Mouse (Mus musculus) embryonic facial prominence, embryonic 14.5 days (tissue): Measurements from ENCODE around the gene Lzic. TPM values are rescaled to one million over a fixed set of nuclear protein-coding genes. Genes with fewer than 3 reads are reported as not detected.

Source experiments
- ATAC-seq: fragments of 200-750 bp; cut with Nextera tagmentation; 2 replicates; pipeline ENCODE4 v1.8.0; 2017; ENCODE audit warnings: low read depth, moderate number of reproducible peaks, moderate TSS enrichment
- DNase-seq: peaks from one replicate; pipeline ENCODE4 v3.0.0-alpha.2; 2015; ENCODE audit warnings: low spot score
- H3K27ac ChIP-seq: fragments of 300-500 bp; sonication (generic); replicated peaks from 2 replicates; pipeline ENCODE4 v1.5.1; 2014; ENCODE audit warnings: low read depth, mild to moderate bottlenecking, low read length, moderate library complexity
- H3K27me3 ChIP-seq: fragments of 300-500 bp; sonication (generic); replicated peaks from 2 replicates; pipeline ENCODE4 v1.6.1; 2014; ENCODE audit warnings: low read length; ENCODE audit not compliant: control insufficient read depth, insufficient read depth
- H3K36me3 ChIP-seq: fragments of 300-500 bp; sonication (generic); 2 replicates; pipeline ENCODE4 v1.6.1; 2014; ENCODE audit warnings: low read length, mixed read lengths; ENCODE audit not compliant: control insufficient read depth, insufficient read depth
- H3K4me1 ChIP-seq: fragments of 300-500 bp; sonication (generic); 2 replicates; pipeline ENCODE4 v1.6.1; 2014; ENCODE audit warnings: antibody characterized with exemption, low read length; ENCODE audit not compliant: control insufficient read depth, insufficient read depth
- H3K4me2 ChIP-seq: fragments of 300-500 bp; sonication (generic); 2 replicates; pipeline ENCODE4 v1.6.1; 2014; ENCODE audit warnings: low read depth, mild to moderate bottlenecking, low read length, moderate library complexity, mixed read lengths
- H3K4me3 ChIP-seq: fragments of 300-500 bp; sonication (generic); 2 replicates; pipeline ENCODE4 v1.5.1; 2014; ENCODE audit warnings: low read depth, mild to moderate bottlenecking, low read length
- H3K9ac ChIP-seq: fragments of 300-500 bp; sonication (generic); 2 replicates; pipeline ENCODE4 v1.6.1; 2014; ENCODE audit warnings: low read depth, mild to moderate bottlenecking, low read length, moderate library complexity, mixed read lengths
- H3K9me3 ChIP-seq: fragments of 300-500 bp; sonication (generic); 2 replicates; pipeline ENCODE4 v1.6.1; 2016; ENCODE audit warnings: low read length; ENCODE audit not compliant: control insufficient read depth
- WGBS: fragments of 180-500 bp; shearing (Covaris S2); extraction: QIAGEN DNeasy Blood & Tissue Kit; methylation state at CpG from one replicate; pipeline ENCODE4 v1.1.7; 2014; 5-methylcytosine and 5-hydroxymethylcytosine counted together
- polyA plus RNA-seq: library from polyadenylated mRNA; unstranded; fragments of >200 nt; fragmentation: Nextera tagmentation; extraction: Ambion mirVana; gene quantifications from 2 replicates; pipeline ENCODE4 v1.2.1, GENCODE M21; 2014

Gene Lzic
- polyA plus RNA-seq, 1 experiment from 2014 or later = 48.1 TPM

DNA sequence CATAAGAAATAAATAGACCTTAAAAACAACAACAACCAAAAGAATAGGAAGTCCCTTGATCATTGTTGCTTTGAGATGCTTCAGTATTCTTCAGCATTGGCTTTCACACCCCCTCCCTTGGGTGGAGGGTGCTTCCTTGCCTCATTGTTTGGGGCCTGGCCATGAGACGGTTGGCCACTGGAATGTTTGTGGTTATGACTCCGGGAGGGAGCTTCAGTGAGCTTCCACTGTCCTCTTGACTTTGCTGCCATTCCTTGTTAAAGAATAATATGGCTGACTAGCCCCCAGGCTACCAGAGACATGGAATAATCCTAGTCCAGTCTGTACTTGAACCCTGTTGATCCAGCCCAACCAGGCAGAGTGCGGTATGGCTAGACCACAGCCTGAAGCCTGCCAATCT is 21.9 kb downstream of the Lzic start:
- no peaks in the 10 kb centered on the region for H3K27me3 ChIP-seq
- no peak overlapping the region for H3K27ac ChIP-seq
- H3K4me1 ChIP-seq = peaks cover 6% of the 10 kb centered on the region; the same call in 1 of the 2 replicates
- no peak for ATAC-seq
- 78% methylated on average over 3 of the region's 3 CpGs for WGBS
- H3K9ac ChIP-seq = no peak overlapping the region
- H3K4me3 ChIP-seq = no peak overlapping the region
- H3K9me3 ChIP-seq = no peaks in the 10 kb centered on the region
- no peak for DNase-seq
- H3K4me2 ChIP-seq = no peak overlapping the region
- peaks cover 7% of the 10 kb centered on the region; the same call in 1 of the 2 replicates for H3K36me3 ChIP-seq

DNA sequence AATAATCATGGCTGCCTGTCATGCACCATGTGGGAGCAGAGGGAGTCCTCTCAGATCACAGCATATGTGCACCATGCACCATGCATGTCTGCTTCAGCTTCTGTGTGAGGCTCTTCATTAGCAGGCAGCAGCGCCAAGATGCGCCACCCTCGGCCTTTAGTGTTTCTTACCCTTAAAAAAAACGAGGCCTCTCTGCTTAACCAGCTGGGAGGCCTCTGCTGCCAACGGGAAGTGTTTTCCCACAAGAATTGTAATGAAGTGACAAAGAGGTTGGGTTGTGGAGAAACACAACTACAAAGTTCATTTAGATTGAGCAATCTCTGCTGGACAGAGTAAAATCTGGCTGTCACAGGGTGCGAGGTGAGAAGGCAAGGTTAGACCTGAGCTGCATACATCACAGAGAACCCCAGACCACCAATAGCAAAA is 26.2 kb downstream of the Lzic start:
- Histone ChIP-seq H3K9me3 (no peaks in the 10 kb centered on the region), H3K9ac (no peak overlapping the region), H3K36me3 (no peaks in the 10 kb centered on the region), H3K4me2 (no peak overlapping the region), H3K27ac (no peak overlapping the region), H3K4me1 (no peaks in the 10 kb centered on the region), H3K27me3 (no peaks in the 10 kb centered on the region), H3K4me3 (no peak overlapping the region)
- DNase-seq (no peak), ATAC-seq (no peak)
- 49% methylated on average over 6 of the region's 6 CpGs for WGBS

DNA sequence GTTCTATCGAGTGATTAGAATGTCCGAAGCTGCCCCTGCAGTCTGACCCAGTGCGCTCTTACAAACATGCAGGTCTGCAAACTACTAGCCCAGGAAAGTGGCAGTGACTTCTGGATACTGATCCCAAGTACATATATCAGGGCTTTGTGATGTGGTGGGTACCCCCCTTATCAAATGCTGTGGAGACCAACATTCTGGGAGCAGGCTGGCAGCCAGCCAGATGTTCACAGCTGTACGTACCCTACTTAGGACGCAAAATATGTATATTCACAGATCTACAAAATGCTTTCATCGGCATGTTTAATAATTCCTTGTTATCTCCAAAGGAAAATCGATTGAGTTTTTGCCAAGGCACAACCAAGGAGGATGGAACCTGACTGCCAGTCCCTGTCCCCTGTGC is 27.0 kb downstream of the Lzic start:
- WGBS = 76% methylated on average over 7 of the region's 7 CpGs
- H3K27ac ChIP-seq = no peak overlapping the region
- no peaks in the 10 kb centered on the region for H3K36me3 ChIP-seq
- no peaks in the 10 kb centered on the region for H3K4me1 ChIP-seq
- ATAC-seq (no peak), DNase-seq (no peak)
- no peak overlapping the region for H3K9ac ChIP-seq
- no peaks in the 10 kb centered on the region for H3K27me3 ChIP-seq
- no peaks in the 10 kb centered on the region for H3K9me3 ChIP-seq
- H3K4me2 ChIP-seq = no peak overlapping the region
- H3K4me3 ChIP-seq = no peak overlapping the region

DNA sequence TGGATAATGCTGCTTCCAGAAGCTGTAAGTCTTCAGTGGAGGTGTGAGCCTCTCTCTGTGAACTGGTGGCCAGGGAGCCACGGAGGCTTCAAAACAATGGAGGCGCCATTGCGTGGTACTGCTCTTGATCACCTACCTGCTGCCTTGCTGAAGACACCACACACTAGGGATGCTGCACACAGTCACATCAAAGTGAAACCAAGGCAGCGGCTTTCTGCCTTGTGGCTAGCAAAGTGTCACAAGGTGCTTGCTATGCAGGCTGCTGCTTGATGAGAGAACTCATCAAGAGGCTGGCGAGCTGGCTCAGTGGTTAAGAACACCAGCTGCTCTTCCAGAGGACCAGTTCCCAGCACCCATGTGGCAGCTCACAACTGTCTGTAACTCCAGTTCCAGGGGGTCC is 30.7 kb downstream of the Lzic start:
- H3K9ac ChIP-seq = no peak overlapping the region
- no peaks in the 10 kb centered on the region for H3K9me3 ChIP-seq
- whole genome bisulfite sequencing = 88% methylated on average over 5 of the region's 5 CpGs
- H3K36me3 ChIP-seq = no peaks in the 10 kb centered on the region
- H3K4me2 ChIP-seq = no peak overlapping the region
- ATAC-seq = no peak
- H3K4me3 ChIP-seq = no peak overlapping the region
- no peak for DNase-seq
- peaks cover 7% of the 10 kb centered on the region; the same call in 1 of the 2 replicates for H3K4me1 ChIP-seq
- H3K27ac ChIP-seq = no peak overlapping the region
- no peaks in the 10 kb centered on the region for H3K27me3 ChIP-seq

DNA sequence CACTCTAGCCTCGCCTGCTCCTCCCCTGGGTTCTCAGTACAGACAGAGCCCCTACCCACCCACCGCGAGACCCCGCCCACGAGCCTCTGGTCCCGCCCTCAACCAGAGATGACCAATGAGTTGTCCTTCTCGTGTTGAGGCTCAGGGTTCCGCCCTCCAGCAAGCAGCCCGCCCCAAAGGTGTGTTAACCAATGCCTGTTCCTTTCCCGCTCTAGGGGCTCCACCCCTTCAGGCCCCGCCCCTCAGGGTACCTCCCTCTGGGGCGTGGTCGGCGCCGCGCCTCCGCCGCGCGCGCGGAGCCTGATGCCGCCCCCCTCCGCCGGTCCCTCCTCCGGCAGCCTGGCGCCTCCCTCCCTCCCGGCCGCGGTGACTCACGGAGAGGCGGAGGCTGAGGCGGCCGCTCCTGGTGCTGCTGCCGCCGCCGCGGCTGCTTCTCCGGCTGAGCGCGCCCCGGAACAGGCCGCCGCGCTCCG is 32.9 kb downstream of the Lzic start, which contains the start of gene Ctnnbip1:
TSS of gene Ctnnbip1 (plus strand) at position 369 of the 473 bp plus-strand sequence.
- H3K4me2 ChIP-seq = peak within 1 kb of the TSS; percentile 95
- peak; percentile 99 for DNase-seq
- H3K9ac ChIP-seq = peak within 1 kb of the TSS; percentile 95
- WGBS = 0% methylated on average over 22 of the region's 46 CpGs
- H3K9me3 ChIP-seq = no peaks in the 10 kb centered on the region
- ATAC-seq = peak; percentile 99
- H3K4me1 ChIP-seq = peaks cover 7% of the 10 kb centered on the region; the same call in 1 of the 2 replicates
- peak within 1 kb of the TSS; percentile 63 for H3K27ac ChIP-seq
- H3K4me3 ChIP-seq = peak within 1 kb of the TSS; percentile 87
- no peaks in the 10 kb centered on the region for H3K36me3 ChIP-seq
- no peaks in the 10 kb centered on the region for H3K27me3 ChIP-seq

DNA sequence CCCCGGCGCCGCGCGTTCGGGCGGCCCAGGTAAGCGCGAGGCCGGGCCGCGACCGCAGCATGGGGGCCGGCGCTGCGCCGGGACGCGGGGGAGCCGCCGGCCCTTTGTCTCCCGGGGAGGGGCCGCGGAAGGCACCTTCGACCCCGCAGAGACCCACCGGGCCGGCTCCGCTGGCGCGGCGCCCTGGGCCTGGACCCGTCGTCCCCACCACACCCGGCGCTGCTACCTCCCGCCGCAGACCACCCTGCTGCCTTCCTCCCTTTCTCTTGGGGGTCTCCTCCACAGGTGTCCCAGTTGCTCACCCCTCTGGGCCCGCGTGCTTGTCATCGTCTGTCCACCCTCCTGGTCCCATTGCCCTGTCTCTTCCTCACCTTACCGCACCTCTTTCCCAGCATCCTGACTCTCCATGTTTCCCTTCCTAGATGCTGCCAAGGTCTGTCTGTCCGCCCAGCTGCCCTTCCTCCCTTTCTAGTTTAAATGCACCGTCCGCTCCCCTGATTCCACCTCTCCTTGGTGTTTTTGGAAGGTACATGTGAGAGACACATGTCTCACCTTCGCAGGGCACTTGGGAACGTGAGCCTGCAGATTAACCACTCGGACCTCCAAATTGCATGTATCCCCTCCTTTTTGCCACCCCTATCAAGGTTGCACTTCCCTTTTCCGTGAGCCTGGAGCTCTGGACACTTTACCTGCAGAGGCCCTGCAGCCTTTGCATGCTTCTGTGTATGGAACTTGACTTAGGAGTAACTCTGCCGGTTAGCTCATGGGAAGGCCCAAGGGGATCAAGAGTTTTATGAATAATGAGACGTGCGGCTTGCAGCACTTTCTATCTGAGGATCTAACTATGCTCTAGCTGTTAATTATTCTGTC is 33.6 kb downstream of the Lzic start:
- no peaks in the 10 kb centered on the region for H3K9me3 ChIP-seq
- peak; percentile 8; the same call in 1 of the 2 replicates for ATAC-seq
- no peak for DNase-seq
- H3K4me1 ChIP-seq = peaks cover 7% of the 10 kb centered on the region; the same call in 1 of the 2 replicates
- peak overlapping the region; percentile 63 for H3K27ac ChIP-seq
- H3K27me3 ChIP-seq = no peaks in the 10 kb centered on the region
- peak overlapping the region; percentile 87 for H3K4me3 ChIP-seq
- H3K9ac ChIP-seq = peak overlapping the region; percentile 95
- 3% methylated on average over 29 of the region's 52 CpGs for WGBS
- H3K36me3 ChIP-seq = no peaks in the 10 kb centered on the region
- peak overlapping the region; percentile 95 for H3K4me2 ChIP-seq

DNA sequence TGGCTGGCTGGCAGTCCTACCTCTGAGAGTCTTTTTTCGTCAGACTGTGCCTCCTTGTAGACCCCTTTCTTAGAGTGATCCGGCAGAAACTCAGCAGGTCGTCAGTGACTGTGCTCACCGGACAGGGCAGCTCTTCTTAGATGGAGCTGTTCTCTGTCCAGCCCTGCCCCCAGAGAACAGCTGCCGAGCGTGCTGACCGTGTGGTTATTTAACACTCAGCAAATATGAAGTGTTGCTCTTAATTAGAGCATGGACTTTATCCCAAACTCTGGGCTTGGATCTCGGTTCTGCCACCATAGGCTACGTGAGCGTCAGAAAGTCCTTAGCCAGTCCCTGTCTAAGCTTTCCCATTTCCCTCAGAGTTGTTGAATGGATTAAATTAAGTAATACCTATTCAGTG is 36.2 kb downstream of the Lzic start:
- WGBS = 73% methylated on average over 10 of the region's 10 CpGs
- Histone ChIP-seq H3K4me1 (peaks cover 13% of the 10 kb centered on the region; the same call in 1 of the 2 replicates), H3K4me3 (no peak overlapping the region), H3K4me2 (no peak overlapping the region), H3K27ac (no peak overlapping the region), H3K27me3 (no peaks in the 10 kb centered on the region), H3K36me3 (no peaks in the 10 kb centered on the region), H3K9ac (no peak overlapping the region), H3K9me3 (no peaks in the 10 kb centered on the region)
- no peak for ATAC-seq
- DNase-seq = no peak

DNA sequence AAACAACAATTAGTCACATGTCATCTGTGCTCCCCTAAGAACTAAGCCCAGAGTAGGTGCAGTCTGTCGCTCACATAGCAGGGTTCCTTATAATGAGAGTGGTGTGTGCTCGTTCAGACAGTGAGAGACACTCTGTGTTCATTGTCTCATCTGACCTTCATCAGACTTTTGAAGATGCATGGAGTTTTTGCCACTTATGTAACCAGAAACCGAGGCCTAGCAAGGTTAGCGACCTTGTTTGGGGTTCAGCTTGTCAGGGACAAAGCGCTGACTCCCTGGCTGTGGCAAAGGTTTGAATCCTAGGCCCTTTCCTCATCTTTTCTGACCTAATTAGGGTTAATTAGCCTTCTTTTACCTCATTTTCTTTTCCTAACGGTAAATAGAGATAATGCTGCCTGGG is 38.9 kb downstream of the Lzic start:
- Histone ChIP-seq H3K9ac (no peak overlapping the region), H3K4me1 (peaks cover 12% of the 10 kb centered on the region; the same call in 1 of the 2 replicates), H3K4me3 (no peak overlapping the region), H3K27me3 (no peaks in the 10 kb centered on the region), H3K27ac (no peak overlapping the region), H3K36me3 (no peaks in the 10 kb centered on the region), H3K9me3 (no peaks in the 10 kb centered on the region), H3K4me2 (no peak overlapping the region)
- WGBS = 69% methylated on average over 6 of the region's 6 CpGs
- ATAC-seq (no peak), DNase-seq (no peak)
